Mouse (Mus musculus): Measurements from ENCODE around the gene Nap1l4. TPM values are rescaled to one million over a fixed set of nuclear protein-coding genes. Genes with fewer than 3 reads are reported as not detected.

Nap1l4 gene
- total and polyA plus RNA-seq, 3 experiments: 98.4 to 197 (median 168) TPM

DNA sequence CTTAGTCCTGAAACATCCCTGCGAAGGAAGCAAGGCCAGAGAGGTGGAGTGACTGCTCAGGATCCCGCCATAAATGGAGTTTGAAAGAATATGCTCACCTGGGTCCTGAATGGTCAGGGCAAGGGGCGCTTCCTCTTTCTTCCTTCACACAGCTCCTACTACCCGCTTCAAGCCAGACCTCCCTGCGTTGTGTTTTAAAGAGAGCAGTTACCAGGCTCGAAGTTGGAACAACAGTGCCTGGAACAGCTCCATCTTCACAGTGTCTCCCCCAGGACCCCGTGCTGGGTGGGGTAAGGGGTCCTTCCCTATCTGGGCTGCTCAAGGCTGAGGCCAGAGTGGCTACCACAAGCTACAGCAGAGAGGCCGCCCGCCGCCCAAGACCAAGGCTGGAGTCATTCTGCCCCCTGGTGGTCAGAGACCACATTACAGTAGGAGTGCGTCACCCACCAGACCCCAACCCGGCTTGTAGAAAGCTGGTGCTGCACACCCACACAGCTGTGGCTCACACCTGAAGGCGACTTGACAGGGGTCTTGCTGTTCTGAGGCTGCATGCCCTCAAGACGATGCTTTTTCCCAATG lies 82.7 kb downstream of the Nap1l4 start:
- Histone ChIP-seq H3K27me3 (ENCODE audit: control insufficient read depth, insufficient read depth, low read length) (no peaks in the 10 kb centered on the region), H3K27ac (no peak overlapping the region), H3K9ac (ENCODE audit: low read depth, low read length) (no peak overlapping the region), H3K36me3 (ENCODE audit: control insufficient read depth, insufficient read depth, low read length) (no peaks in the 10 kb centered on the region), H3K79me2 (replicated peaks; ENCODE audit: control insufficient read depth, insufficient read depth, low read length) (no peaks in the 10 kb centered on the region), H3K4me1 (ENCODE audit: control insufficient read depth, insufficient read depth, low read length) (0 out of 2 replicates have a peak, but pooled peaks cover 1% of the 10 kb centered on the region), H3K4me3 (no peak overlapping the region)
- DNase-seq: peak; percentile 79 to 90
- intact Hi-C loops (cut with DNase I): loop anchor here (1.0 to 10.0 kb wide), 4 partner anchors 313 to 571 kb away; partner anchors contain the start of genes Trpm5 and Tspan32
- TF ChIP-seq POLR2A (IDR thresholded peaks at IDR 0.05; ENCODE audit: insufficient read depth, low read depth, low read length): no peak
- peak; percentile 76; the same call in 1 of the 2 replicates for TF ChIP-seq EP300 (IDR thresholded peaks at IDR 0.05; ENCODE audit: insufficient read depth, low read depth, low read length)
- TF ChIP-seq CTCF (IDR thresholded peaks at IDR 0.05): peak; percentile 98
- WGBS: 33% methylated on average over 14 of the region's 14 CpGs

DNA sequence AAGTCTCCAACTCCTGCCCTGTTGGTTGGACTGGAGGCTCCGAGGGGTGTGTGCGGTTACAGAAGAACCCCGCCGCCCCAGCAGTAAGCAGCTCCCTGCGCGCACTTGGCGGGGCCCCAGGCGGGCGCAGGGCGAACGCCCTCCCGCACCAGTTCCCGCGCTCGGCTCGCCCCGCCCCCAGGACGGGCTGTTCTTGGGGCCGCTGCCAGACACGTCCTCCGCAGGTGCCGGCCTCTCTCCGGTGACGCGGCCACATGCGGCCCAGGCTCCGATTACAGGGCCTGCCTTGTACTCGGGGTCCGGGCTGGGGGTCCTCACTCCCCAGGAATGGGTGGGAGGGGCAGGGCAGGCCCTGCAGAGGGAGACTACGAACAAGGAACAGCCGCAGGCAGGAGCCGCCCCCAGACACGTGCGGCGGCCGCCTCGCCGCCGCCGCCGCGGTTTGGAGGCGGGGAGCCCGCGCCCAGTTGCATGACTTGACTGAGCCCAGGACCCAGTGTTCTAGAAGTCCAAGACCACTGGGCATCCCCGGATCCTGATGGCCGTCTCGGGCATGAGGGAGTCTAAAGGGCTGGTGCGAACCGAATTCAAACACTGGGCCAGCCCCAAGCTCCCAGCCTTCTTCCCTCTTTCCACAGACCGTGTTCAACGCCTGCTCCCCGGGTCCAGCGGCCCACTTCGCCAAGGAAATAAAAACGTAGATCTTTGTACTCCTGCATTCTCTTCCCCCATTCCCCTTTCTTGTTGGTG lies 83.9 kb downstream of the Nap1l4 start:
- H3K9ac ChIP-seq (ENCODE audit: low read depth, low read length): no peak overlapping the region; the same call in 1 of the 2 replicates
- peaks cover 1% of the 10 kb centered on the region; the same call in 1 of the 2 replicates for H3K4me1 ChIP-seq (ENCODE audit: control insufficient read depth, insufficient read depth, low read length)

DNA sequence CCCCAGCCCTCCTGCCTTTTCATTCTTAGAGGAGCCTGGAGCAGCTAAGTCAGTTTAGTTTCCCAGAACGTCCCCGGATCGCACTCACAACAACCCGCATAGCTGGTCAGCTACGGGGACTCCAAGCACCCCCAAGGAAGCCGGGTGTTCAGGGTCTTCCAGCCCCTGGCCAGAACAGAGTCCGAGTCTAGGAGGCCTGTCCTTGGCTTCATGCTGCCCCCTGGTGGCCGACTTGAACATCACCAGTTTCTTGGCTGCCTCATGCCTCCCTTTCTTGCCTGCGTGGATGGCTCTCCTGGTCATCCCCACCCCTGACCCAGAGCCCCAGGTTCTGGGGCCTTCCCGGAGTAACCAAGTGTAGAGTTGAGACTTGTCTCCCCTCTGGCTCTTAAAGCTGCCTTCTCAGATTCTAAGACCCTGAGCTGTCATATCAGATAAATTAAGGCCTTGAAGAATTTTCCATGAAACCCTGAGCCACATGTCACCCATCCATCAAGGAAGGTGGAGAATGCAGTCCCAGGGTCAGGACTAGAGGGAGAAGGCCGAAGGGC lies 85.0 kb downstream of the Nap1l4 start:
- peak; percentile 80 to 90 for DNase-seq
- Histone ChIP-seq H3K36me3 (ENCODE audit: control insufficient read depth, insufficient read depth, low read length) (no peaks in the 10 kb centered on the region), H3K27me3 (ENCODE audit: control insufficient read depth, insufficient read depth, low read length) (0 out of 2 replicates have a peak, but pooled peaks cover 2% of the 10 kb centered on the region), H3K79me2 (replicated peaks; ENCODE audit: control insufficient read depth, insufficient read depth, low read length) (no peaks in the 10 kb centered on the region), H3K4me3 (no peak overlapping the region), H3K27ac (no peak overlapping the region), H3K9ac (ENCODE audit: low read depth, low read length) (no peak overlapping the region), H3K4me1 (ENCODE audit: control insufficient read depth, insufficient read depth, low read length) (no peaks in the 10 kb centered on the region; the same call in 1 of the 2 replicates)
- 24% methylated on average over 11 of the region's 11 CpGs for WGBS
- TF ChIP-seq EP300 (IDR thresholded peaks at IDR 0.05; ENCODE audit: insufficient read depth, low read depth, low read length) (0 out of 2 replicates have a peak, but pooled peaks have one; percentile 67), POLR2A (IDR thresholded peaks at IDR 0.05; ENCODE audit: insufficient read depth, low read depth, low read length) (no peak), CTCF (IDR thresholded peaks at IDR 0.05) (peak; percentile 99)
- intact Hi-C loops (cut with DNase I): loop anchor here (5.0 to 10.0 kb wide), 2 partner anchors 167 to 569 kb away; no protein-coding TSS in a partner anchor

More for the DNA sequence above, 83.9 kb downstream of the Nap1l4 start:
- TF ChIP-seq CTCF (IDR thresholded peaks at IDR 0.05): no peak
- TF ChIP-seq POLR2A (IDR thresholded peaks at IDR 0.05; ENCODE audit: insufficient read depth, low read depth, low read length): no peak
- TF ChIP-seq EP300 (IDR thresholded peaks at IDR 0.05; ENCODE audit: insufficient read depth, low read depth, low read length): no peak
- WGBS: 20% methylated on average over 53 of the region's 56 CpGs
- 0 out of 2 replicates have a peak, but pooled peaks cover 2% of the 10 kb centered on the region for H3K27me3 ChIP-seq (ENCODE audit: control insufficient read depth, insufficient read depth, low read length)
- DNase-seq: peak; percentile 54 to 68
- peak overlapping the region; percentile 43 for H3K4me3 ChIP-seq
- intact Hi-C loops (cut with DNase I): loop anchor here (5.0 to 10.0 kb wide), 3 partner anchors 168 to 570 kb away; partner anchors contain the start of gene Tspan32
- no peaks in the 10 kb centered on the region for H3K79me2 ChIP-seq (replicated peaks; ENCODE audit: control insufficient read depth, insufficient read depth, low read length)
- no peak overlapping the region for H3K27ac ChIP-seq
- H3K36me3 ChIP-seq (ENCODE audit: control insufficient read depth, insufficient read depth, low read length): no peaks in the 10 kb centered on the region

Small RNA genes within 50 kb of the gene (microRNA-seq; reads per million reads assigned to microRNA genes)
- 0 reads per million in 2 experiments for gene Mir7064

Other genes with a start within 250 kb of the Nap1l4 start
- 10 to 100 TPM; 33.9 to 42.4 TPM for gene Cdkn1c, start 88.1 kb downstream of the Nap1l4 start, total RNA-seq (2021)
- 12.3 and 15.7 TPM in 2 replicates for gene Cdkn1c, start 88.1 kb downstream of the Nap1l4 start, polyA plus RNA-seq (2012; rRNA removed)
- gene Slc22a18, start 75.4 kb downstream of the Nap1l4 start, total RNA-seq (2021): under 1 TPM; 0.36 to 0.42 TPM
- gene Slc22a18, start 75.4 kb downstream of the Nap1l4 start, polyA plus RNA-seq (2012; rRNA removed): 2.3 and 2.5 TPM in 2 replicates
- gene Phlda2, start 46.0 kb downstream of the Nap1l4 start, total RNA-seq (2021): not detected
- not detected in 2 replicates for gene Phlda2, start 46.0 kb downstream of the Nap1l4 start, polyA plus RNA-seq (2012; rRNA removed)
- gene Cars, start 51.0 kb upstream of the Nap1l4 start, total RNA-seq (2021): 10 to 100 TPM; 20.2 to 21.5 TPM
- 10.9 and 11.0 TPM in 2 replicates for gene Cars, start 51.0 kb upstream of the Nap1l4 start, polyA plus RNA-seq (2012; rRNA removed)
- under 1 TPM; 0.50 to 0.52 TPM for gene Tnfrsf26, start 79.6 kb upstream of the Nap1l4 start, total RNA-seq (2021)
- 0.25 and 0.88 TPM in 2 replicates for gene Tnfrsf26, start 79.6 kb upstream of the Nap1l4 start, polyA plus RNA-seq (2012; rRNA removed)
- gene Tnfrsf22, start 100.6 kb upstream of the Nap1l4 start, total RNA-seq (2021): 1 to 10 TPM; 1.4 to 2.3 TPM
- 3.2 and 5.6 TPM in 2 replicates for gene Tnfrsf22, start 100.6 kb upstream of the Nap1l4 start, polyA plus RNA-seq (2012; rRNA removed)
- 1 to 10 TPM; 2.4 to 2.8 TPM for gene Tnfrsf23, start 136.8 kb upstream of the Nap1l4 start, total RNA-seq (2021)
- gene Tnfrsf23, start 136.8 kb upstream of the Nap1l4 start, polyA plus RNA-seq (2012; rRNA removed): 3.2 and 5.1 TPM in 2 replicates
- gene Osbpl5, start 207.9 kb upstream of the Nap1l4 start, total RNA-seq (2021): 10 to 100 TPM; 14.8 to 18.0 TPM
- gene Osbpl5, start 207.9 kb upstream of the Nap1l4 start, polyA plus RNA-seq (2012; rRNA removed): 21.3 and 28.9 TPM in 2 replicates
- gene Mrgprg, start 217.9 kb upstream of the Nap1l4 start, total RNA-seq (2021): not detected
- 0.15 and 0.18 TPM in 2 replicates for gene Mrgprg, start 217.9 kb upstream of the Nap1l4 start, polyA plus RNA-seq (2012; rRNA removed)
- gene Mrgpre, start 235.4 kb upstream of the Nap1l4 start, total RNA-seq (2021): 1 to 10 TPM; 1.2 to 1.3 TPM
- 1.9 TPM in 2 replicates for gene Mrgpre, start 235.4 kb upstream of the Nap1l4 start, polyA plus RNA-seq (2012; rRNA removed)

All from heart, adult 2 months (tissue).